Mouse (Mus musculus) midbrain, embryonic 11.5 days (tissue): ENCODE results near the gene Cbfb. TPM values are rescaled to one million over a fixed set of nuclear protein-coding genes. Genes with fewer than 3 reads are reported as not detected.
A peak's percentile ranks its signal among the peaks of the same experiment; 100 is the strongest.
"Not testable (repeated sequence)": the region's sequence is repeated elsewhere in the genome, so short reads cannot be mapped to it uniquely, and the experiment has no call there.

Experiments used
- ATAC-seq: fragments of 200-750 bp; cut with Nextera tagmentation; 2 replicates; pipeline ENCODE4 v1.8.0; 2017; ENCODE audit warnings: moderate TSS enrichment, moderate library complexity; ENCODE audit not compliant: low FRiP score
- DNase-seq: peaks from one replicate; pipeline ENCODE4 v3.0.0; 2015; ENCODE audit warnings: low spot score; ENCODE audit errors: missing footprints
- H3K27ac ChIP-seq: fragments of 300-500 bp; sonication (generic); 2 replicates; pipeline ENCODE4 v1.5.1; 2014; ENCODE audit warnings: low read depth, low read length
- H3K27me3 ChIP-seq: fragments of 300-500 bp; sonication (generic); 2 replicates; pipeline ENCODE4 v1.6.1; 2014; ENCODE audit warnings: mild to moderate bottlenecking, low read length, moderate library complexity, mixed read lengths; ENCODE audit not compliant: control insufficient read depth, insufficient read depth
- H3K36me3 ChIP-seq: fragments of 300-500 bp; sonication (generic); 2 replicates; pipeline ENCODE4 v1.6.1; 2014; ENCODE audit warnings: mild to moderate bottlenecking, low read length, moderate library complexity, mixed read lengths; ENCODE audit not compliant: control insufficient read depth, insufficient read depth
- H3K4me1 ChIP-seq: fragments of 300-500 bp; sonication (generic); 2 replicates; pipeline ENCODE4 v1.6.1; 2014; ENCODE audit warnings: low read length; ENCODE audit not compliant: control insufficient read depth, insufficient read depth
- H3K4me2 ChIP-seq: fragments of 300-500 bp; sonication (generic); 2 replicates; pipeline ENCODE4 v1.6.1; 2014; ENCODE audit warnings: mild to moderate bottlenecking, moderate library complexity
- H3K4me3 ChIP-seq: fragments of 300-500 bp; sonication (generic); 2 replicates; pipeline ENCODE4 v1.5.1; 2014; ENCODE audit warnings: low read depth, low read length
- H3K9ac ChIP-seq: fragments of 300-500 bp; sonication (generic); 2 replicates; pipeline ENCODE4 v1.6.1; 2014; ENCODE audit warnings: low read length
- H3K9me3 ChIP-seq: fragments of 300-500 bp; sonication (generic); 2 replicates; pipeline ENCODE4 v1.6.1; 2016; ENCODE audit warnings: low read length; ENCODE audit not compliant: control insufficient read depth
- WGBS: fragments of 180-500 bp; shearing (Covaris S2); extraction: QIAGEN DNeasy Blood & Tissue Kit; methylation state at CpG from one replicate; pipeline ENCODE4 v1.1.7; 2014; 5-methylcytosine and 5-hydroxymethylcytosine counted together
- polyA plus RNA-seq: library from polyadenylated mRNA; unstranded; fragments of >200 nt; fragmentation: Nextera tagmentation; extraction: Ambion mirVana; gene quantifications from 2 replicates; pipeline ENCODE4 v1.2.1, GENCODE M21; 2014

Gene Cbfb
- polyA plus RNA-seq, 1 experiment from 2014 or later, result 49.8 TPM

DNA sequence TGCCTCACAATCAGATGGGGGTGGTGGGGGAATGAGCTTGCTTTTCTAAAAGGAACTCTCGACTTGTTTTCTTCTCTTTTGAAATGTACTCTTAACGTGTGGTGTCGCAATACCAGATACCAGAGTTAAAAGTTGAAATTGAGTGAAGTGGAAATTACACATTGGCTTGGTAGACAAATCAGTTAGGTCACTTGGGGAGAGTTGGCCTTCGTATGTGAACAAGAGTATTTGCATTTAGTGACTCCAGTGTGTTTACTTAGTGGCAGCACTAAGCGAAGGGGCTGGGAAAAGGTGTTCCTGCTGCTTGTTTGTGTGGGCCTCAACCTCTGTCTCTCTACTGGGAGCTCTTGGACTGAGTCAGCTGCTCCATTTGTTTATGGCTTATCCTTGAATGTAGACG is 55.4 kb downstream of the Cbfb start:
- Histone ChIP-seq H3K36me3 (no peaks in the 10 kb centered on the region), H3K4me2 (peak overlapping the region; percentile 86), H3K9me3 (no peaks in the 10 kb centered on the region), H3K27ac (no peak overlapping the region), H3K9ac (peak overlapping the region; percentile 88), H3K4me3 (peak overlapping the region; percentile 92), H3K27me3 (no peaks in the 10 kb centered on the region), H3K4me1 (peaks cover 11% of the 10 kb centered on the region)
- 34% methylated on average over 6 of the region's 6 CpGs for WGBS
- no peak for ATAC-seq
- no peak for DNase-seq

GRCm38 (mm10) chr8:105231503-105232320 is 61.2 kb downstream of the Cbfb start:
- H3K4me2 ChIP-seq, result no peak overlapping the region
- 88% methylated on average over 12 of the region's 12 CpGs for WGBS
- H3K27ac ChIP-seq, result no peak overlapping the region
- no peaks in the 10 kb centered on the region for H3K4me1 ChIP-seq
- peak; percentile 60 for DNase-seq
- no peak overlapping the region for H3K4me3 ChIP-seq
- no peak for ATAC-seq
- no peaks in the 10 kb centered on the region for H3K27me3 ChIP-seq
- H3K9ac ChIP-seq, result no peak overlapping the region
- no peaks in the 10 kb centered on the region for H3K9me3 ChIP-seq
- no peaks in the 10 kb centered on the region for H3K36me3 ChIP-seq

DNA sequence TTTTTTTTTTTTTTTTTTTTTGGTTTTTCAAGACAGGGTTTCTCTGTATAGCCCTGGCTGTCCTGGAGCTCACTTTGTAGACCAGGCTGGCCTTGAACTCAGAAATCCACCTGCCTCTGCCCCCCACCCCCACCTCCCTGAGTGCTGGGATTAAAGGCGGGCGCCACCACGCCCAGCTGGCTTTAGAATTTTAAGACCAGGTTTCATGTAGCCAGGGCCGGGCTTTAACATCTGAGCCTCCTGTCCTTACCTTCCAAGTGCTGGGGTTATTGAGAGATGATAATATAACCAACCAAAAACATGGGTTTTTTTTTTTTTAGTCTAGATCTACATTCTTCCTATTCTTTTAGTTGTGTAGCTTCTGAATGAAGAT is 61.8 kb downstream of the Cbfb start:
- 93% methylated on average over 4 of the region's 4 CpGs for WGBS

GRCm38 (mm10) chr8:105233126-105233935 is 62.9 kb downstream of the Cbfb start:
- DNase-seq, result peak; percentile 19
- ATAC-seq, result no peak
- no peak overlapping the region for H3K4me2 ChIP-seq

More for the DNA sequence above, 61.8 kb downstream of the Cbfb start:
- H3K36me3 ChIP-seq, ATAC-seq, H3K27ac ChIP-seq, DNase-seq, H3K9ac ChIP-seq, H3K4me3 ChIP-seq, H3K4me1 ChIP-seq, H3K9me3 ChIP-seq, H3K27me3 ChIP-seq, H3K4me2 ChIP-seq: not testable (repeated sequence)

GRCm38 (mm10) chr8:105235206-105235605 is 64.7 kb downstream of the Cbfb start:
- 0 out of 2 replicates have a peak, but pooled peaks cover 4% of the 10 kb centered on the region for H3K36me3 ChIP-seq

More at GRCm38 (mm10) chr8:105233126-105233935, 62.9 kb downstream of the Cbfb start:
- no peaks in the 10 kb centered on the region for H3K36me3 ChIP-seq
- H3K9me3 ChIP-seq, result no peaks in the 10 kb centered on the region
- no peak overlapping the region for H3K27ac ChIP-seq
- no peak overlapping the region for H3K4me3 ChIP-seq
- no peaks in the 10 kb centered on the region for H3K4me1 ChIP-seq
- WGBS, result 74% methylated on average over 1 of the region's 1 CpGs
- H3K27me3 ChIP-seq, result no peaks in the 10 kb centered on the region
- no peak overlapping the region for H3K9ac ChIP-seq

DNA sequence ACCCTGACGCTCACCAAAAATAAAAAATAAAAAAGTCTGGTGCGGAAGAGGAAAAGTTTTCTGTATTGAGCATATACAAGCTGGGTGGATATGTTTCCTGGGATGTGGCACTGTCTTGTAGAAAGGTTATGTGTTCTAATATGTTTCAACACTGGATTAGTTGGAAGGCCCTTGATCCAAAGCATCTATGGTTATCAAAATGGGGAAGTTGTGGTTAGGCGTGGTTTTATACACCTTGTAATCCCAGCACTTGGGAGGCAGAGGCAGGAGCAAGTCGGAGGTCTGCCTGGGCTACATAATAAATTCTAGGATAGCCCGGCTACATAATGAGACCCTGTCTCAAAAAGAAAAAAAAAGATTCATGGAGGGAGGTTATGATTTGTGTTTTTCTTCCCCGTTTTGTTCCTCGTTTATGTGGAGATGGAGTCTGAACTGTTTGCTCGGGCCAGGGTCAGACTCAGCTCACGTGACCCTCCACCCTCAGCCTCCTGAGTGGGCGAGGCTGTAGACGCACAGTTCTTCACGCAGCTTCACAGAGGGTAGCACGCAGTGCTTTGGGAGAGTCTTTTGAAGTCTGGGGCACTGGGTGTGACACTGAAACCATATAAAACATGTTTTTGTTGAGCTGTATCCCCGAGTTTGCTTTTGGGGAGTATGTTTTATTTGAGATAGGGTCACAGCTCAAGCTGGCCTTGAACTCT is 67.1 kb downstream of the Cbfb start:
- Histone ChIP-seq H3K27ac (no peak overlapping the region), H3K27me3 (no peaks in the 10 kb centered on the region), H3K9ac (no peak overlapping the region), H3K4me2 (no peak overlapping the region), H3K36me3 (peaks cover 11% of the 10 kb centered on the region), H3K9me3 (no peaks in the 10 kb centered on the region), H3K4me1 (no peaks in the 10 kb centered on the region), H3K4me3 (no peak overlapping the region)
- WGBS, result 89% methylated on average over 14 of the region's 14 CpGs
- peak; percentile 53 for DNase-seq
- no peak for ATAC-seq

More at GRCm38 (mm10) chr8:105235206-105235605, 64.7 kb downstream of the Cbfb start:
- WGBS, result 81% methylated on average over 1 of the region's 1 CpGs
- Histone ChIP-seq H3K9me3 (no peaks in the 10 kb centered on the region), H3K4me1 (no peaks in the 10 kb centered on the region), H3K27me3 (no peaks in the 10 kb centered on the region), H3K4me2 (no peak overlapping the region), H3K9ac (no peak overlapping the region), H3K4me3 (no peak overlapping the region), H3K27ac (no peak overlapping the region)
- ATAC-seq (no peak), DNase-seq (peak; percentile 6)

- WGBS, result 97% methylated on average over 7 of the region's 7 CpGs
- H3K9ac ChIP-seq, result no peak overlapping the region
- H3K9me3 ChIP-seq, result no peaks in the 10 kb centered on the region
- no peaks in the 10 kb centered on the region for H3K27me3 ChIP-seq
- no peak for DNase-seq
- H3K27ac ChIP-seq, result no peak overlapping the region
- H3K4me3 ChIP-seq, result no peak overlapping the region
- no peak overlapping the region for H3K4me2 ChIP-seq
- ATAC-seq, result no peak
- H3K4me1 ChIP-seq, result no peaks in the 10 kb centered on the region
- H3K36me3 ChIP-seq, result peaks cover 13% of the 10 kb centered on the region
Observed at GRCm38 (mm10) chr8:105241016-105241415, 70.5 kb downstream of the Cbfb start.

- H3K9ac ChIP-seq, result no peak overlapping the region
- 93% methylated on average over 6 of the region's 6 CpGs for WGBS
- H3K27ac ChIP-seq, result no peak overlapping the region
- peaks cover 7% of the 10 kb centered on the region; the same call in 1 of the 2 replicates for H3K4me1 ChIP-seq
- DNase-seq (peak; percentile 39), ATAC-seq (no peak)
- H3K4me3 ChIP-seq, result no peak overlapping the region
- H3K4me2 ChIP-seq, result no peak overlapping the region
- no peaks in the 10 kb centered on the region for H3K9me3 ChIP-seq
- H3K27me3 ChIP-seq, result peaks cover 13% of the 10 kb centered on the region; the same call in 1 of the 2 replicates
- peaks cover 20% of the 10 kb centered on the region for H3K36me3 ChIP-seq
Observed at GRCm38 (mm10) chr8:105251954-105252353, 81.5 kb downstream of the Cbfb start.
